Mouse (Mus musculus) embryo, embryonic 11 days (tissue): ENCODE measurements around the gene Kcnk1.

Source experiments
- DNase-seq: peaks from one replicate; pipeline ENCODE4 v3.0.0-alpha.2; 2015

Kcnk1 gene

DNA sequence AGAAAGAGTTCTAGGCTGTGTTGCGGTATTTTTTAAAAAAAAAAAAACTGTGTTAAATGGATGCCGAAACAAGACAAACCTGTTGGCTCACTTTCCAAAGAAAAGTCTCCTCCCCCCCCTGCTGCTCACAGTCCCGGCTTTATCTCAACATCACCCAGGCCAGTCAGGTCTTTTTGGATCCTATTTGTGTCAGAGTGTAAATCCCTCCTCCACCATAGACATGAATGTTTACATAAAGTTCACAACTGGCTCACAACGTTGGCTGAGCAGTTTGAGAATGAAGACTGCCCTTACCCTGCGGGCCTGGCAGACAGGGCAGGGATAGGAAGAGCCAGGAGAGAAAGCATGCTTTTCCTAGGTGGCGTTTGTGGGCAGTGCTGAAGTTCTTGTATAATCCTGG, 2.0 kb downstream of the Kcnk1 start:
- no peak for DNase-seq

DNA sequence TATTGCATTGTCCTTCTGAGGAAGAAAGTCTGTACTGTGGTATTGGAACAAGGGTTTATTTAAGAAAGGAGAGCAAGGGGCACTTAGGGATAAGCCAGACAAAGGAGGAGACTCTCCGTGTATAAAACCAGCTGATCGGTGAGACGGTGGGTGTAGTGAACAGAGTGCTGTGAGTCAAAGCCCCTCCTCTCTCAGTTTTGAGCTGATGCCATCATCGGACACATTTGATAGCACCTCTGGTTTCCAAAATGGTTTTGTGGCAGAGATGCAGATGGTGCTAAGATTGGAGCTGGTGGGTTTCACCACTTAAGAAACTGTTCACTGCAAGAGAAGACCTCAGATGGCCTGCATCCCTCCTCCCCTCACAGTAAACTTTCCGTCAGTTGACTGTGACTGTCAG, 2.6 kb downstream of the Kcnk1 start:
- no peak for DNase-seq

DNA sequence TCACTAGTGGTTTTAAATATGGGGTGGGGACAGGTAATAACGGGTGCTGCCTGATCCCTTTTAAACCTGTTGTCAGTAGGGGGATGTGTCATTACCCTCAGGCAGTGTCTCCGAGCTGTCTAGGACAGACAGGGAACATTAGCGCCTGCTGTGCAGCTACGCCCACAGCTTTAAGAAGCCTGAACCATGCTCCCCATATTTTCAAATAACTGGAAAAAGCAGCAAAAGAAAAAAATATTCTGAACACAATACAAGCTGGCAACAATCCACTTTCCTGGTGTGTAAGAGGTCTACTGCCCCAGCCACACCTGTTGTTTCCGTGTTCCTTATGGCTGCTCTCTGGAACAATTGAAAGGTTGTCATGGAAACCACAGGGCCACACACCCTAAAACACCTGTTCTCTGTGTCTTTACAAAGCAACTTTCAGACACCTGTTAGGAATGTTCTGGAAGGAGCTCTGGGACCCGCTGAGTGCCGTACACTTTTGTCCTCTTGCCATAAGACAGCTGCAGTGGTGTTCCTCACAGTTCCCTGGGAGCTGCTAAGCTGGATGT, 4.9 kb downstream of the Kcnk1 start:
- DNase-seq = no peak

DNA sequence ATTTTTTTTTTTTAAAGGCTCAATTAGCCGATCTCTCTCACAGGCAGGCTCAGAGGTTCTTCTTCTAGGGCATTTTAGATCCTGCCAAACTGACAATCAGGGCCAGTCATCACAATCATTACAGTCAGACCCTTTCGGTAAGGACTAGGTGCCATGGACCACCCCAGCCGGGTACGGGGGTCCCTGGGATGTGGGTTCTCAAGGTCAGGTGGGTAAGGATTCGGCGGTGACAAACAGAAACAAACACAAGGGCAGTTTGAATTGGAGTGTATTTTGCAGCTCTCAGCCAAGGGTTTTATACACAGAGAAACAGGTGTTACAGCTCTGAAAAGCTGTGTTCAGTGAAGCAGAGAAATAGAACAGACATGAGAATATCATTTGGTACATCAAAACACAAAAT, 8.6 kb downstream of the Kcnk1 start:
- DNase-seq = no peak

DNA sequence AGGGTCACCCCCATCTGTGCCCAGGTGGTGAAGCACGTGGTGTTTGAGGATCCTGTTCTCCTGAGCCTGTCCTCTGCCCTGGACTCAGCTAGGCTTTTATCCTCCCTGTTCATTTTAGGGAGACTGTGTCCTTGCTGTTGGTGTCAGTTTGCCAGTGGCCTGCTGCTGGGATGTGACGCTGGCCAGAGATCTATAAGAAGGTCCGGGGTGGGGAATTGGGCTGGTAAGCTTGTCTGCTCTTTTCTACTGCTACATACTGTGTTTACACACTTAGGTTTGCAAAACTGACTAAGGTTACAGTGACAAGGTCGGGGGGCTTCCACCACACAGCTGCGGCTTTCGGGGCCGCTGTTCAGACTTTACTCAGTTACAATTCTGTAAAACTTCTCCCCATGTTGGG, 10.0 kb downstream of the Kcnk1 start:
- DNase-seq = no peak

DNA sequence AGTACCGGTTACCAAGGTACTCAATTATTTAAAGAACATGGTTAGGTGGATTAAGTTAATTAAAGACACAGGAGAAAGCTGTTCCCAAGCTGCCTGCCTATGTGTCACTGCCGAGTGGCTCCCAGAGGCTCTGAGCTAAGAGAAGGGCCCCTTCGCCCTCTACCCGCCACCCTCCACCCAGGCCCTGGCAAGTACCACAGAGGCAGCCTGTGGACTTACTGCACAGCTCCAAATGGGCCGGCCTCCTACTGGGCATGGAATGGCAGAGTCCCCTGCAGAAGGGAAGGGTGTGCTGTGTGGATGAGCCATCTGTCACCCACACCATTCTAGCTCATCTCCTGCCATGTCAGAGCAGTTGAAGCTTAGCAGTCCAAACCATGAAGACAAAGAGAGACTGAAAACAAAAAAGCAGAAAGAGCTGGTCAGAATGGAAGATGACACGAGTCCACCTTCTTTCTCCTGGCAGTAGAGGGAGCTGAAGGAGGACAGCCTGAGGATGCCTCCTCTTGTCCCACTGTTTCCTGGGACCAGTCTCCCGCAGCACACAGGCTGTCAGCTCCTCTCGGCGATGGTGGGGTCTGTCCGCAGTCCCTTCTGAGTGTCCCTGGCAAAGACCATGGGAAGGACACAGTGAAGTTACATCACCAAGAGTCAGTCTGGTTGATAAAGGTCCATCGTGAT, 11.5 kb downstream of the Kcnk1 start:
- no peak for DNase-seq

DNA sequence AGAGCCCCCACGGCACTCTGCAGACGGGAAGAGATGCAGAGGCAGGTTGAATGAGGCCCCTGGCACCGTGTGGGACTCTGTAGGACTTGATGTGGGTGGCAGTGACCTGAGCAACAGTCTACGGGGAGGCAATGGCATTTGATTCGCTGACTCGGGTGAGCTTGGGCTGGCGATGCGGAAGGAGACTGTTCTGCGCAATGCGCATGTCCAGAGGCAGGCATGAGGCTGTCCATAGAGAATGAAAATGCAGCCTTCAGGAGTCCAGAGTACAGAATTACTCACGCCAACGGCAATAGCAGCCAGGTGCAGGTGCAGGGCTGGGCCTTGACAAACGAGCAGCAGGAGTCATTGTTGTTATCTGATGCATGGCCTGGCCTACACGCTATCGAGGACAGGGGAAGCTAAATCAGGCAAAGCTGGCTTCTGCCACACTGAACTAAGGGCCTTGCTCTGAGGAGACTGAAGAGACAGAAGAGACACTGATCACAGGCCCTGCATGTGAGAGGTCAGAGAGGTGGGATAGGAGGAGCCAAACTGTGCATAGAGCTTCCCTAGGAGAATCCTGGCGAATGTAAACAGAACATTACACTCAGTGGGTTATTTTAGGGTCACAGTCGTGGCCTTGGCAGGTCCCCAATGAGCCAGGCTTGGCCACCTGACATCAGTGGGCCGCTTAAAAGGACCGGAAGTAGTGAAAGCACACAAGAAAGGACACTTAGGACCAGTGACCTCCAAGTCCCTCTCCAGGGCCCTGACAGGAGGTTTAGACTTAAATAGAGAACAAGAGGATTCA, 12.8 kb downstream of the Kcnk1 start:
- no peak for DNase-seq

DNA sequence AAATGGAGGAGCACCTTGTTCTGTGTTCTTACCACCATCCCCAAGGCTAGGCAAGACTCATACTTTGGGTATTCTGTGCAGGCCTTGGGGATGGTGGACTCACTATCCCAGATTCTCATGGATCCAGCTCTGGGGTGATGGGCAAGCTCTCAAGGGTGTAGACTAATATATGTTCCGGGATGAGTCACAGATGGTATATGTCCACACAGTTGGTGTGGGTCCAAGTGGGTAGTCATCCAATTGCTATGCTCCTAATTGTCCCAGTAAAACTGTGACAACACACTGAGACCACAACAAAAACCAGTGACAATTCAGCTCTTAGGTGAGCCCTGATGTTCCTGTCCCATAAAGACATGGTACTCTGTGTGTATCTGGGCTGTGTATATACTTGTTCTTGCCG, 14.0 kb downstream of the Kcnk1 start:
- DNase-seq = no peak

DNA sequence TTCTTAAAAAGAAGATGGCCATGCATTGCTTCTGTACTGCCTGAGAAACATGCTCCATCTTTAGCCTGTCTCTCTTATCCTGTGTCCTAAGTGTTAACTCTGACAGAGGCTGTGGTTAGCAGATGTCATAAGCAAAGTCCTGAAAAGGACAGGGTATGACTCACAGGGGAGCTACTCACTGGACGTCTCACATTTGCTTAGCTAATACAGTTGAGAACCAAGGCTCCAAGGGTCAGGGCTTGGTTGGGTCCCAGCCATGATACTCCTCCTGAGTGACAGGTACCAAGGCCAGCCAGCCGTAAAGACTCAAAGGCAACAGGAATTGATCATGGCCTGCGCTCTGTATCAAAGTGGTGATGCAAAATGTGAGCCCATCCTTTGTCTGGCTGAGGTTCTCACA, 15.9 kb downstream of the Kcnk1 start:
- DNase-seq = no peak

DNA sequence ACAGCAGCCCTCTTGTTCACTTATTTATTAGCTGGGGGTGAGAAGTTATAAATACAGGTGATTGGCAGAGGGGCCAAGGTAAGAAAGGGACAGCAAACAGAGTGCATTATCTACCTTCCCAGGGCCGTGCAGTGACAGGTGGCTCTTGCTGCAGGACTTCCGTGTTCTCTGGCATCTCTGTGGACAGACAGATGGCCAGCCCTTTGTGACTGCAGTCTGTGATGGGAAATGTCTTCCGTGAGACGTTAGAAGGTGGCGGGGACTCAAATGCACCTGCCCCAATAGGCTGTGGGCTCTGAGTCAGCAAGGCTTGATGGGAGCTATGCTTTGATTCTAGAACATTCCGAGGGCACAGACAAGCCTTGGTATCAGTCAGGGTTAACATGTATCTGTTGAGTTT, 17.4 kb downstream of the Kcnk1 start:
- DNase-seq = no peak

DNA sequence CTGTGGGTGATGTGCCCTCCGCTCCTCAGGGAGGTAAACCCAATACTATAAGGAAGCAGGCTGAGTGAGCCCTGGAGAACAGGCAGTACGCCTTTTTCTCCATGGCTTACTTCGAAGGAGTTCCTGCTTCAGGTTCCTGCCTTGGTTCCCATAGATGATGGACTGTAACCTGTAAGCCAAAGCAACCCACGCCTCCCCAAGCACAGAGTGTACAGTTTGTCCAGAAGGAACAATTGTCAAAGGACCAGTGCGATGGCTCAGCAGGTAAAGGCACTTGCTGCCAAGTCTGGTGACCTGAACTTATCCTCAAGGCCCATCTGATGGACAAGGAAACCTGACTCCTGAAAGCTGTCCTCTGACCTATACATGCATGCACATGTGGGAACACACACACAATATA, 18.7 kb downstream of the Kcnk1 start:
- DNase-seq = no peak

DNA sequence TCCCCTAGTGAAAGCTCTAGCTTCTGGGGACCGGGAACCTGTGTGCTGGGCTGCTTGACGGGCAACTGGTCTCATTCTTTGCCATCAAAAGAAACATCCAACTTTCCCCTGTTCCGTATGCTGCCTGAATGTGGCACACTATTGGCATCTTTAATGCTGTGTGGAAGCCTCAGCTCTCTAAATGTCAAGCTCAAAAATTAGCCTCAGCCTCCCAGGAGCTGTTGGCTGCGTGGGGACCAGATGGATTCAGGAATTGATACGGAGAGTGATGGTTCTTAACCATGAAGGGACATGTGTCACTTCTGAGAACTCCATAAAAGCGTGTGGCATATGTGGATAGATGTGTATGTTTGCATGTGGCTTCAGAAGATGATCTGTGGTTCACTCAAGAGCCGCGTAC, 27.0 kb downstream of the Kcnk1 start:
- no peak for DNase-seq

DNA sequence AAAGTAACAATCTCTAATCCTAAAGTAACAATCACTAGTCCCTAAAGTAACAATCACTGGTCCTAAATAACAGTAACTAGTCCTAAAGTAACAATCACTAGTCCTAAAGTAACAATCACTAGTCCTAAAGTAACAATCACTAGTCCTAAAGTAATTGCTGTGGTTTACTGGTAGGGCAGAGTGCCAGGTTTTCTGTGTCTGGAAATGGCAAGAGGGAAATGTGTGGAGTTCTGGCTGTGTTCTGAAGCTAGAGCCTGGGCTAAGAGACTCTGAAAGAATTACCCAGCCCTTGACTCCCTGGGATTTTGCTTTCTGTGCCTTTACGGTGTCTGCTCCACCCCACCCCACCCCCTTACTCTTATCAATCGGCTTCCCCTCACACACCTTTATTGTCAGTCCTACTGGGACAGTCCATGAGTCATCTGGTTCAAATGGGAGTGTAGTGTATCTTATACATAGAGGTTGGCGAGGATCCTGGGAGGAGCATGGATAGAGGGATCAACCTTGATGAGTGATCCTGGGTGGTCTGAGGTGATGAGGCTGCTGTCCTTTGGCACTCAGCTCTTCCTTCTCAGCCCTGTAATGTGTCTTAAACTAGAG, 28.8 kb downstream of the Kcnk1 start:
- no peak for DNase-seq

DNA sequence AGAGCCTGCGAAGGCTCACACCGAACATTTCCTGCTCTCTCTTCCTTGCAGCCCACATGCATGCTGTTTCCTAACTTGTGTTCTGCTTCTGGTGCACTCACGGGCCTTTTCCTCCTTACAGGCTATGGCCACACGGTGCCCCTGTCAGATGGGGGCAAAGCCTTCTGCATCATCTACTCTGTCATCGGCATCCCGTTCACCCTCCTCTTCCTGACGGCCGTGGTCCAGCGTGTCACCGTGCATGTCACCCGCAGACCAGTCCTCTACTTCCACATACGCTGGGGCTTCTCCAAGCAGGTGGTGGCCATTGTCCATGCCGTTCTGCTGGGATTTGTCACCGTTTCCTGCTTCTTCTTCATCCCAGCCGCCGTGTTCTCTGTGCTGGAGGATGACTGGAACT, 29.9 kb downstream of the Kcnk1 start:
- DNase-seq = no peak

DNA sequence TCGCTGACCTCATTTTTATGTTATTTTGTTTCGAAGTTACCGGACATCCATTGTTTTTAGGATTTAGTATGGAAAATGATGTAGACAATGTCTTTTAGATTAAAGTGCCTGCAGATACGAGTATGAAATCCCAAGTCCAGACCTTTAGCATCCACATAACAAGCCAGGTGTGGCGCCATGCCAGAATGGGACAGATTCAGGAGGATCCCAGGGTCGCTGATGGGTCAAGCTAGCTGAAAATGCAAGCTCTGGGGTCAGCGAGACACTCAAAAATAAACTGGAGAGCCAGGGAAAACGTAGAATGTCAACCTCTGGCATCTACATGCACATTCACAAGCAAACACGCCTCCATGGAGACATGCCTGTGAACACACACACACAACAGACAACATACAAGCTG, 31.2 kb downstream of the Kcnk1 start:
- DNase-seq = no peak

DNA sequence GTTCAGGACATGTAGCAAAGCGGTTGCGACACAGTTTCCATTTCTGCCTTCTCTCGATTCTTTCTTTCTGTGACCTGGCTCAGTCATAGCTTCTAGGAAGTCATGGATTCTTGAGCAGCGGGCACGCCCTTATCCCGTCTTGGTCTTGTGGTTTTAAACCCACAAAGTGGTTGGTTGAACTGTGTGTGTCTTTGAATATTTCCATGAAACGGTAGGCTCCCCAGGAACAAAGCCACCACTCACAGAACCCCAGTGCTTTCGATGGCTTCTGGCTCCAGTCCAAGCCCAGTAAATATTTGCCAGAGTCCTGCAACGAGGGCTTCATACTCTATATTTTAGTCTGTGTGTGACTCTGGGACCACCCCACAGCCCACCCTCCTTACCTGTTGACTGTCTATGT, 31.6 kb downstream of the Kcnk1 start:
- no peak for DNase-seq

DNA sequence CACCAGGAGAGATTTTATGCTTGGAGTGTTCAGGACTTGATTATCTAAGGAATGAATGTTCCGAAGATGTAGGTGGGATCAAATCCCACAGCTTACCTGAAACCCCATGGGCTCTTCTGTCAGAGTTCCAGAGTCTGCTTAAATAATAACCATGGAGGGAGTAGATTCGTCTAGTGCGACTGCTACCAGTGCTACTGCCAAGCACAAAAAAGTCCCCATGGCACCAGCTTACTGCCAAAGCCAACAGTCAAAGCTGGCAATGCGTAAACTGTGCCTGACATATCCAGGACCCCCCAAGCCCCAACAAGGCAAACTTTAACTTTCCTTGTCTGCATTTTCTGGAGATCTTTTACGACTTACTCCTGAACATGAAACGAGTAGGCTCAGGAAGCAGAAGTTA, 32.5 kb downstream of the Kcnk1 start:
- DNase-seq = no peak

DNA sequence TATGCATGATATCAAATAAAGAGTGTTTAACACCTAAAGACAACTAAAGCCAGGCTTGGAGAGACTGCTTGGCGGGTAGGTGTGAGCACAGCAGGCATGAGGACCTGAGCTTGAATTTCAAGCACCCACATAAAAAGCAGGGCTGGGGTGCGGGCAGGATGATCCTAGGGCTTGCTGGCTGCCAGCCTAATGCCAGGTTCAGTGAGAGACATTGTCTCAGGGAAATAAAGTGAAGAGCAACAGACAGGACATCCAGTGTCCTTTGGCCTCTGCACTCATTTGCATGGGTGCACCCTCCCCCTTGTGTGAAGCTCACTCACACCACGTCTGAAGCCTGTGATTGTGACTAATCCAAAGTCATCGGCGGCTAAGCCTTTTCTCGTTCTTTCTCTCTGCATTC, 34.0 kb downstream of the Kcnk1 start:
- no peak for DNase-seq

DNA sequence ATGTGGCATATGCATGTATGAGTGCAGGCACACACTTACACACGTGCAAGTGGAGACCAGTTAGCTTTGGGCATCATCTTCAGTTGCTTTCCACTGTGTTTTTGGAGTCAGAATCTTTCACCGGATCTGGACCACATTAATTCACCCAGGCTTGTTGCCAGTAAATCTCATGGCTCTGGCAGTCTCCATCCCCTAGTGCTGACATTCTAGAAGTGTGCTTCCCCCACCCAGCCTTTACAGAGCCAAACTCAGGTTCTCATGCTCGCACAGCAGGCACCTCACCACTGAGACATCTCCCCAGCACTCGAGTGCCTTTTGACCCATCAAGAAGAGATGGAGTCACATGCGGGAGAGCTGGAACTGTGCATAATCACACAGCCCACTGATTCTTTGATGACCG, 37.8 kb downstream of the Kcnk1 start:
- no peak for DNase-seq

DNA sequence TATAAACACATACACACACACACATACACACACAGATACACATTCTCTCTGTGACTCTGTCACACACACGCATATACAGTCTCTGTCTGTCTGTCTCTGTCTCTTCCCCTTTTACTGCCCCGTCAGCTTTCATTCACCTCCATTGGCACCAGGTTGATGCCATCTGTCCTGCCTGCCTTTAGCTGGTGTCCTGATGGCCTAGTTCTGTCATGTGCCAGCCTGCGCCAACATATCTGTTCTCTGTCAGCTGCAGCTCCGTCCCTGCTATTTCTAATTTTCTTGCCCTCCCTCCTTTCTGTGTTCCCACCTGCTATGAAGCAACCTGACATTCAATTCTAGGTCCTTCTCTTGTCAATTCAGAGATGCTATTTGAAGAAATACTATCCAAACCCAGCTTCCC, 40.1 kb downstream of the Kcnk1 start:
- no peak for DNase-seq

DNA sequence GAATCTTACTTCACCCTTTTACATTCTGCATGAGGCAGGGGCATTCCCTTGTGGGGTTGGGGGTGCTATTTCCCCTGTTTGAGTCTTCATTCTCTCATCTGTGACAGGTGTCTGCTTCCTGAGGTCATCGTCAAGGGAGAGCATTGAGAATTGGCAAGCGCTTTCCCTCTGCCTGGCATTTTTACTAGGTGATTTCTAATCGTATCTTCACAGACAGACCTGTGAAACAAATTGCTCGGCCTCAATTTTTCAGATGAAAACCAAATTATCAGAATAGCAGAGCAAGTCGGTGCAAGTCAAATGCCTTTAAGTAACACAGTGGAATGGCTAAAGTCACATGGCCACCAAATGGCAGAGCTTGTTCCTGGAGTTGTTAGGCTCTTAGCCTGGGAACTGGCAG, 41.4 kb downstream of the Kcnk1 start:
- DNase-seq = no peak

DNA sequence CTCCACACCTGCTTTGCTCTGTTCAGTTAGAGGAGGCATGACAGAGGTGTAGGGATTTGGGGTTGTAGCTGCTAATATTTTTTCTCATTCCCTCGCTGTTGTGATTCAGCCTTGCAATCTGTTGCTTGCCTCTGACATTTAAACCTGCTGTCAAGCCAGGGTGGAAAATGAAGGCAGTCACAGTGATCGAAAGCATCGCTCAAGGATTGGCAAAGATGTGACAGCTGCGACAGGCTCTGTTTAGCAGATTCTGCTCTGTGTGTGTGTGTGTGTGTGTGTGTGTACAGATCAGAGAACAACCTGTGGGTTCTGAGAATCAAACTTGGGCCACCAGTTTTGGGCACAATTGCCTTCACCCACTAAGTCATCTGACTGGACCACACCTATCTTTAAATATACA, 50.8 kb downstream of the Kcnk1 start:
- DNase-seq = no peak

DNA sequence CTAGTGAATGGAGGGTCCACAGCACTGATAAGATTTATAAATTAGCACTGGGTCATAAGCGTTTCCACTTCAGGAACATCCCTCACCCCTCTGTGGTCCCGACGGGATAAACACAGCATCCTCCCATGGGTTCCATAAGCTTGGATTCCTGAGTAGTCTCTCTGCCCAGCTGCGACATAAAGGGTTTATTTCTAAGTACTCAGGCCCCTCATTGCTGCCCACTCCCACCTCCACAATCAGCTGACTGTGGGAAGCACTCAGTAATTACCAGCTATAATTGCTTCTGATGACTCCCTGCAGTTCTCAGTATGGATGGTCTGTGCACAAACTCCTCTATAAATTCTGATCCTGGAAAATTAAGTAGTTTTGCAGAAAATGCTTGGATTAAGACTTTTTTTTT, 58.9 kb downstream of the Kcnk1 start:
- DNase-seq = no peak

DNA sequence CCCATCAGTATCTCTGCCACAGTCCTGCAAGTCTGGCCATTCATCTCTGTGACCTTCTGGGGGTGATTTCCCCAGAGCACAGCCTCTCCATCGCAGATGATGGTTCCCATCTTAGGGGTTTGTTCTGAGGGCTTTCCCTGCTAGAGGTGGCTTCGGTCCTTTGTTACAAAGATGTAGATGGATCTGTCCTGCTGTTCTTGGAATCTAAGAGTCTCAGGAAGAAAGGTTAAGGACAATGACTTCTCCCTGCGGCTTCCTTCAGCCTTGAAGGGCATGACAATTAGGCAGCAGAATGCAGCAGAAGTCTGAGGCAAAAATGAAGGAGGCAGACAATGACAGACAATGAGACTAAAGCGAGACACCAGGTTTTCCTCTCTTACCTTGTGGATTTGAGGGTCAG, 63.9 kb downstream of the Kcnk1 start:
- DNase-seq = no peak
